Mouse (Mus musculus): ENCODE results near the gene Rasa1.
A peak's percentile ranks its signal among the peaks of the same experiment; 100 is the strongest.

DNA sequence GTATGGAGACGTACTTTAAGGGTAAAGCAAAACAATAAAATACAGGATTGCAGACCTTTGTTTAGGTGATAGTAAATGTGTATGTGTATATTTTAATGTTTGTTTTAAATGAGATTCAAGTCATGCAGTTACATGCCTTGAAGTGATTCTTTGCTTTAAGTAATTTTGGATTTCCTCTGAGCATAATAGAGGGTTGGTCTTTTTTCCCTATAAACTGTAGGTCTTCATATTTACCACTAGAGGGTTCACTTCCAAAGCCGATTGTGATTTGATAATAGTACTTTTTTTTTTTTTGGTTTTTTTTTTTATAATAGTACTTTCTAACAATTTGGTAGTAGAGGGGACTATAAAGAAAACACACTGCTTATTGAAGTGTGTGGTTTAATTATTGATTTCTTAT, 81.4 kb downstream of the Rasa1 start:
- no peak for TF ChIP-seq TBP (conservative IDR thresholded peaks at IDR 0.05; ENCODE audit: low read depth, low read length)
- no peak for TF ChIP-seq CHD1 (IDR thresholded peaks at IDR 0.05; ENCODE audit: low read depth, low read length)
- no peak for TF ChIP-seq ETS1 (conservative IDR thresholded peaks at IDR 0.05; ENCODE audit: low read depth, low read length)
- peak; percentile 33 for TF ChIP-seq RAD21 (IDR thresholded peaks at IDR 0.05; ENCODE audit: low read depth, low read length)
- TF ChIP-seq POLR2A (IDR thresholded peaks at IDR 0.05; ENCODE audit: low read depth, low read length), result no peak
- TF ChIP-seq ZMIZ1 (IDR thresholded peaks at IDR 0.05; ENCODE audit: low read depth, low read length), result no peak
- no peak for TF ChIP-seq EP300 (IDR thresholded peaks at IDR 0.05; ENCODE audit: low read length)
- no peak for TF ChIP-seq USF1 (IDR thresholded peaks at IDR 0.05; ENCODE audit: low read depth, low read length)
- no peak for TF ChIP-seq MXI1 (IDR thresholded peaks at IDR 0.05; ENCODE audit: low read depth, low read length)
- TF ChIP-seq MAX (IDR thresholded peaks at IDR 0.05; ENCODE audit: low read length), result no peak
- peak in 1 of 2 experiments; percentile 54; a peak in 2 of 4 replicates for TF ChIP-seq CTCF (conservative IDR thresholded peaks at IDR 0.05 in 1 of 2, IDR thresholded peaks at IDR 0.05 in 1 of 2; ENCODE audit: low read depth in 2 of 2, low read length in 2 of 2)
- no peak for TF ChIP-seq ZC3H11A (IDR thresholded peaks at IDR 0.05; ENCODE audit: low read depth, low read length)
- TF ChIP-seq CHD2 (IDR thresholded peaks at IDR 0.05; ENCODE audit: low read length), result no peak
- TF ChIP-seq GABPA (IDR thresholded peaks at IDR 0.05; ENCODE audit: insufficient replicate concordance, low read depth, low read length), result no peak
